8 mouse cellular contexts compared by ENCODE assay signal in the genomic region with DNA sequence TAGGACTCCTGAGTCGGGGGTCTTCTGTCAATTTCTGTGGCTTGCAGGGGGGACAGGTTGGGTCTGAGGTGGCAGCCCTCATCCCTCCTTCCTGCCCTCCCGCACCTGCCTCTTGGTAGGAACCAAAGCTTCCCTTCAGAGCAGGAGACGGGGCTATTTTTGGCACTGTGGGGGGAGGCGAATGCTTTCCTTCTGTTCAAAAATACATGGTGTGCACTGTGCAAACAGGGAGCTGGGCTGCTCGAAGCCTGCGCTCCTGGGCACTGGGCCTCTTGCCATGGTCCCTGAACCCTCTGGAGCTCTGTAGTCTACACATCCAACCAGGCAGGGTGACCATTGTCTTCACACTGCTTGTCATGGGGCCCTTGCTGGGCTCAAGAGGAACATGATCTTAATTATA. TPM values are rescaled to one million over a fixed set of nuclear protein-coding genes. Genes with fewer than 3 reads are reported as not detected.
DNase-seq lines count a peak whose midpoint lies in the region; ATAC-seq lines count a peak whose summit lies in the region.

No protein-coding gene starts in this region.

- 0 out of 2 replicates have a peak overlapping the region, but pooled peaks have one; percentile 63 for H3K27ac ChIP-seq in midbrain, embryonic 10.5 days (replicated peaks)
- no peak overlapping the region for H3K27ac ChIP-seq in midbrain, embryonic 15.5 days
- H3K27ac ChIP-seq in forebrain, embryonic 13.5 days: no peak overlapping the region

- no peak overlapping the region for H3K4me3 ChIP-seq in midbrain, embryonic 10.5 days
- H3K4me3 ChIP-seq in midbrain, embryonic 15.5 days: no peak overlapping the region
- H3K4me3 ChIP-seq in forebrain, embryonic 13.5 days: no peak overlapping the region

- H3K4me2 ChIP-seq in midbrain, embryonic 15.5 days: no peak overlapping the region
- 0 out of 2 replicates have a peak overlapping the region, but pooled peaks have one; percentile 19 for H3K4me2 ChIP-seq in forebrain, embryonic 13.5 days

- H3K9ac ChIP-seq in midbrain, embryonic 15.5 days: no peak overlapping the region
- no peak overlapping the region for H3K9ac ChIP-seq in forebrain, embryonic 13.5 days

- WGBS in midbrain, embryonic 10.5 days: 78% methylated on average over 6 of the region's 6 CpGs
- WGBS in midbrain, embryonic 15.5 days: 65% methylated on average over 6 of the region's 6 CpGs
- WGBS in forebrain, embryonic 13.5 days: 57% methylated on average over 6 of the region's 6 CpGs

- no peaks in the 10 kb centered on the region; the same call in 1 of the 2 replicates for H3K9me3 ChIP-seq in midbrain, embryonic 10.5 days (replicated peaks)
- H3K9me3 ChIP-seq in midbrain, embryonic 15.5 days: no peaks in the 10 kb centered on the region
- no peaks in the 10 kb centered on the region for H3K9me3 ChIP-seq in forebrain, embryonic 13.5 days (replicated peaks)

- no peak for ATAC-seq in midbrain, embryonic 15.5 days (replicated peaks)
- no peak for ATAC-seq in forebrain, embryonic 13.5 days

- no peaks in the 10 kb centered on the region for H3K27me3 ChIP-seq in midbrain, embryonic 10.5 days (ENCODE audit: low read depth, poor library complexity, severe bottlenecking)
- no peaks in the 10 kb centered on the region for H3K27me3 ChIP-seq in midbrain, embryonic 15.5 days (replicated peaks)
- H3K27me3 ChIP-seq in forebrain, embryonic 13.5 days: no peaks in the 10 kb centered on the region

- DNase-seq in midbrain, embryonic 10.5 days (ENCODE audit: low spot score): no peak
- DNase-seq in induced T-regulatory cell, adult 2 months (ENCODE audit: low read depth): peak; percentile 20
- peak; percentile 81 to 84 for DNase-seq in right cerebral cortex, postnatal 10 days (ENCODE audit: low spot score in 2 of 2)
- DNase-seq in c-Kit-positive CD71-positive TER-119-positive erythroid progenitor cells, embryonic 14.5 days (ENCODE audit: low spot score): no peak
- no peak for DNase-seq in spleen, postnatal 4 days (ENCODE audit: low spot score in 2 of 2)
- DNase-seq in thymus, postnatal 25 days: no peak

- H3K4me1 ChIP-seq in midbrain, embryonic 10.5 days: peaks cover 58% of the 10 kb centered on the region
- H3K4me1 ChIP-seq in midbrain, embryonic 15.5 days: peaks cover 59% of the 10 kb centered on the region
- peaks cover 62% of the 10 kb centered on the region for H3K4me1 ChIP-seq in forebrain, embryonic 13.5 days

- peaks cover 3% of the 10 kb centered on the region; the same call in 1 of the 2 replicates for H3K36me3 ChIP-seq in midbrain, embryonic 10.5 days
- no peaks in the 10 kb centered on the region for H3K36me3 ChIP-seq in midbrain, embryonic 15.5 days (replicated peaks)
- 0 out of 2 replicates have a peak, but pooled peaks cover 1% of the 10 kb centered on the region for H3K36me3 ChIP-seq in forebrain, embryonic 13.5 days (ENCODE audit: poor library complexity, severe bottlenecking)

RNA-seq across cellular contexts. Expression of gene Ncs1, which starts 11.5 kb away (rescaled TPM):
- 48.6 and 66.5 TPM in 2 replicates for polyA plus RNA-seq in midbrain, embryonic 10.5 days (2016; fragmentation: Nextera tagmentation; extraction: Ambion mirVana)
- polyA plus RNA-seq in midbrain, embryonic 15.5 days (2015; fragmentation: Nextera tagmentation; extraction: Ambion mirVana): 172 and 183 TPM in 2 replicates
- polyA plus RNA-seq in forebrain, embryonic 13.5 days (2015; fragmentation: Nextera tagmentation; extraction: Ambion mirVana): 72.7 and 77.6 TPM in 2 replicates

RNA-seq across cellular contexts. Expression of gene Hmcn2, which starts 57.1 kb away (rescaled TPM):
- polyA plus RNA-seq in midbrain, embryonic 10.5 days (2016; fragmentation: Nextera tagmentation; extraction: Ambion mirVana): 0.06 TPM in 1 of 2 replicates, not detected in the other
- 0.18 and 0.32 TPM in 2 replicates for polyA plus RNA-seq in midbrain, embryonic 15.5 days (2015; fragmentation: Nextera tagmentation; extraction: Ambion mirVana)
- 0.06 and 0.16 TPM in 2 replicates for polyA plus RNA-seq in forebrain, embryonic 13.5 days (2015; fragmentation: Nextera tagmentation; extraction: Ambion mirVana)

Comparison
In these comparisons a context has a peak if more than half of its experiments do, and no peak if none do; other contexts are left out.
1. DNase-seq: peak in induced T-regulatory cell, adult 2 months (single experiment) and right cerebral cortex, postnatal 10 days (2 of 2); none in midbrain, embryonic 10.5 days (single experiment), c-Kit-positive CD71-positive TER-119-positive erythroid progenitor cells, embryonic 14.5 days (single experiment), spleen, postnatal 4 days (0 of 2) and thymus, postnatal 25 days (single experiment).